ENCODE assay signal across 23 mouse cellular contexts in the genomic region with DNA sequence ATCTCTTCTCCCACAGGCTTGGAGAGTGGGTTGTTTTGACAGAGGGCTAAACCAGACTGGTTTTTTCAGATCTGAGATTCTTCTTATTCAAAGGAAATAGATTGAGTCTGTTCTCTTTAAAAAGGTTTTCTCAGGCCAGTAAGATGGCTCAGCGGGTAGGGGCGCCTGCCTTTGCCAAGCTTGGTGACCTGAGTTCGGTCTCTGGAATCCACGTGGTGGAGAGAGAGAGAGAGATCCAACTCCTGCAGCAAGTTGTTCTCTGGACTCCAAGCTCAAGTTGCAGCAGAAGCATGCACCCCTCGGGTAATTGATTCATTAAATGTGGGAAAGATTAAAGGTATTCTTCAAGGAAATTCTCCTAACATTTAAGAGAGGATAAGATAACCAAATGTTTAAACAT. TPM values are rescaled to one million over a fixed set of nuclear protein-coding genes. Genes with fewer than 3 reads are reported as not detected.
DNase-seq lines count a peak whose midpoint lies in the region; ATAC-seq lines count a peak whose summit lies in the region.
"Had no signal": no experiment of that assay in that cellular context is flagged by ENCODE, and none has a peak within 500 bp of the region (broad histone marks: within the 10 kb centered on the region; RNA-seq: fewer than 3 reads in every experiment).

No protein-coding gene starts in this region.

- H3K27me3 ChIP-seq in kidney, embryonic 15.5 days: no peaks in the 10 kb centered on the region
- H3K27me3 ChIP-seq in limb, embryonic 10.5 days (ENCODE audit: low read depth, poor library complexity, severe bottlenecking): peaks cover under 1% of the 10 kb centered on the region; the same call in 1 of the 2 replicates
- H3K27me3 ChIP-seq in midbrain, embryonic 15.5 days (replicated peaks): no peaks in the 10 kb centered on the region
- H3K27me3 ChIP-seq: CH12.LX; embryonic facial prominence, embryonic 15.5 days; intestine, embryonic 15.5 days; stomach, embryonic 15.5 days had no signal

- H3K9me3 ChIP-seq in kidney, embryonic 15.5 days (replicated peaks): no peaks in the 10 kb centered on the region
- no peaks in the 10 kb centered on the region for H3K9me3 ChIP-seq in limb, embryonic 10.5 days (replicated peaks)
- H3K9me3 ChIP-seq in midbrain, embryonic 15.5 days: no peaks in the 10 kb centered on the region
- H3K9me3 ChIP-seq: embryonic facial prominence, embryonic 15.5 days; intestine, embryonic 15.5 days; liver, embryonic 12.5 days; stomach, embryonic 15.5 days had no signal

- peaks cover 16% of the 10 kb centered on the region for H3K4me1 ChIP-seq in kidney, embryonic 15.5 days
- H3K4me1 ChIP-seq in limb, embryonic 10.5 days: peaks cover 11% of the 10 kb centered on the region
- no peaks in the 10 kb centered on the region for H3K4me1 ChIP-seq in midbrain, embryonic 15.5 days

- peak overlapping the region; percentile 45; the same call in 1 of the 2 replicates for H3K27ac ChIP-seq in kidney, embryonic 15.5 days
- H3K27ac ChIP-seq in limb, embryonic 10.5 days: no peak overlapping the region
- H3K27ac ChIP-seq in midbrain, embryonic 15.5 days: no peak overlapping the region
- H3K27ac ChIP-seq: embryonic facial prominence, embryonic 15.5 days; hindbrain, embryonic 14.5 days; intestine, embryonic 15.5 days; liver, embryonic 12.5 days; stomach, embryonic 15.5 days had no signal

- DNase-seq in heart, adult 11 months: peak; percentile 90
- no peak for DNase-seq in heart, adult 18-20 months
- DNase-seq in heart, postnatal 10 days: peak; percentile 24 to 34
- DNase-seq in heart, adult 9 months (ENCODE audit: low spot score in 2 of 2): no peak
- DNase-seq in limb, embryonic 10.5 days (ENCODE audit: low spot score): peak; percentile 29
- DNase-seq: cerebellum, adult 18-20 months; cerebellum, postnatal 25 days; forebrain, postnatal 0 days; layer of hippocampus, adult 9-11 months; lung, embryonic 14.5 days; lung, postnatal 36 days; retina, postnatal 1 day; thymus, adult 18-20 months; thymus, postnatal 4 days had no signal

- H3K4me3 ChIP-seq in kidney, embryonic 15.5 days (replicated peaks): no peak overlapping the region
- no peak overlapping the region for H3K4me3 ChIP-seq in limb, embryonic 10.5 days
- H3K4me3 ChIP-seq in midbrain, embryonic 15.5 days: no peak overlapping the region
- H3K4me3 ChIP-seq: embryonic facial prominence, embryonic 15.5 days; intestine, embryonic 15.5 days; liver, embryonic 12.5 days; stomach, embryonic 15.5 days had no signal

- ATAC-seq in kidney, embryonic 15.5 days (replicated peaks; ENCODE audit: low FRiP score): no peak
- ATAC-seq in megakaryocyte, adult 5-6 weeks (ENCODE audit: poor library complexity, severe bottlenecking): no peak
- ATAC-seq in midbrain, embryonic 15.5 days (replicated peaks): no peak
- ATAC-seq: forebrain, postnatal 0 days; intestine, embryonic 15.5 days; liver, embryonic 12.5 days had no signal

- no peak overlapping the region for H3K9ac ChIP-seq in kidney, embryonic 15.5 days
- H3K9ac ChIP-seq in midbrain, embryonic 15.5 days: no peak overlapping the region
- H3K9ac ChIP-seq: embryonic facial prominence, embryonic 15.5 days; forebrain, postnatal 0 days; hindbrain, embryonic 14.5 days; intestine, embryonic 15.5 days; liver, embryonic 12.5 days; lung, embryonic 14.5 days; stomach, embryonic 15.5 days had no signal

- intact Hi-C loops in heart, postnatal 10 days (cut with DNase I): no loop called here

- no peak overlapping the region for H3K4me2 ChIP-seq in kidney, embryonic 15.5 days
- no peak overlapping the region for H3K4me2 ChIP-seq in midbrain, embryonic 15.5 days
- H3K4me2 ChIP-seq: embryonic facial prominence, embryonic 15.5 days; hindbrain, embryonic 14.5 days; intestine, embryonic 15.5 days; liver, embryonic 12.5 days; lung, embryonic 14.5 days; stomach, embryonic 15.5 days had no signal

- 59% methylated on average over 5 of the region's 5 CpGs for WGBS in kidney, embryonic 15.5 days
- WGBS in limb, embryonic 10.5 days: 68% methylated on average over 5 of the region's 5 CpGs
- WGBS in midbrain, embryonic 15.5 days: 64% methylated on average over 5 of the region's 5 CpGs

- no peaks in the 10 kb centered on the region for H3K36me3 ChIP-seq in kidney, embryonic 15.5 days
- no peaks in the 10 kb centered on the region for H3K36me3 ChIP-seq in limb, embryonic 10.5 days
- H3K36me3 ChIP-seq in midbrain, embryonic 15.5 days (replicated peaks): no peaks in the 10 kb centered on the region
- H3K36me3 ChIP-seq: embryonic facial prominence, embryonic 15.5 days; intestine, embryonic 15.5 days; liver, embryonic 12.5 days; stomach, embryonic 15.5 days had no signal

RNA-seq across cellular contexts. Expression of a gene that starts 16.9 kb away (rescaled TPM):
- 10 to 100 TPM; 44.3 to 52.5 TPM for total RNA-seq in heart, adult 18-20 months (2021)
- total RNA-seq in heart, postnatal 10 days (2021): 10 to 100 TPM; 79.2 to 83.7 TPM
- polyA plus RNA-seq in kidney, embryonic 15.5 days (2015; fragmentation: Nextera tagmentation; extraction: Ambion mirVana): 80.1 and 85.6 TPM in 2 replicates
- 46.4 and 63.7 TPM in 2 replicates for polyA plus RNA-seq in limb, embryonic 10.5 days (2016; fragmentation: Nextera tagmentation; extraction: Ambion mirVana)
- total RNA-seq in megakaryocyte, adult 5-6 weeks (2015): 235 and 240 TPM in 2 replicates
- total RNA-seq in megakaryocyte, adult 5-6 weeks (2017): 317 and 336 TPM in 2 replicates
- polyA plus RNA-seq in midbrain, embryonic 15.5 days (2015; fragmentation: Nextera tagmentation; extraction: Ambion mirVana): 30.2 and 33.6 TPM in 2 replicates

Comparison
In these comparisons a context has a peak if more than half of its experiments do, and no peak if none do; other contexts are left out.
1. DNase-seq: peak in heart, adult 11 months (single experiment), heart, postnatal 10 days (2 of 2) and limb, embryonic 10.5 days (single experiment); none in heart, adult 18-20 months (0 of 2) and heart, adult 9 months (0 of 2).